Comparison of ENCODE assay signal across 9 mouse cellular contexts in genomic region chr6:136497744-136498143, GRCm38 (mm10). TPM values are rescaled to one million over a fixed set of nuclear protein-coding genes. Genes with fewer than 3 reads are reported as not detected.
DNase-seq lines count a peak whose midpoint lies in the region; ATAC-seq and TF ChIP-seq lines count a peak whose summit lies in the region.
"Had no signal": no experiment of that assay in that cellular context is flagged by ENCODE, and none has a peak within 500 bp of the region (broad histone marks: within the 10 kb centered on the region; RNA-seq: fewer than 3 reads in every experiment).

No protein-coding gene starts in this region.

- TF ChIP-seq CTCF in small intestine, adult 2 months (IDR thresholded peaks at IDR 0.05; ENCODE audit: extremely low read depth, insufficient read length, insufficient replicate concordance, low read depth, low read length) = no peak

- no peaks in the 10 kb centered on the region for H3K36me3 ChIP-seq in small intestine, adult 2 months (ENCODE audit: control insufficient read depth, insufficient read depth, low read length)
- no peaks in the 10 kb centered on the region for H3K36me3 ChIP-seq in forebrain, embryonic 11.5 days (ENCODE audit: control insufficient read depth, insufficient read depth, low read length)
- H3K36me3 ChIP-seq: hindbrain, embryonic 15.5 days had no signal

- H3K4me3 ChIP-seq in small intestine, adult 2 months (ENCODE audit: low read depth, low read length) = no peak overlapping the region
- no peak overlapping the region for H3K4me3 ChIP-seq in forebrain, embryonic 11.5 days (ENCODE audit: low read depth, low read length)
- H3K4me3 ChIP-seq: hindbrain, embryonic 15.5 days had no signal

- intact Hi-C loops in heart, postnatal 14 days (cut with DNase I) = no loop called here

- peak overlapping the region; percentile 61 for H3K27ac ChIP-seq in small intestine, adult 2 months (ENCODE audit: insufficient read depth, low read depth, low read length)
- no peak overlapping the region for H3K27ac ChIP-seq in forebrain, embryonic 11.5 days (ENCODE audit: low read depth, low read length)
- H3K27ac ChIP-seq: hindbrain, embryonic 15.5 days had no signal

- no peak overlapping the region for H3K4me2 ChIP-seq in forebrain, embryonic 11.5 days (ENCODE audit: low read depth, low read length, severe bottlenecking)
- H3K4me2 ChIP-seq: hindbrain, embryonic 15.5 days had no signal

- no peak overlapping the region for H3K9ac ChIP-seq in forebrain, embryonic 11.5 days (ENCODE audit: low read length)
- H3K9ac ChIP-seq: hindbrain, embryonic 15.5 days had no signal

- no peaks in the 10 kb centered on the region for H3K9me3 ChIP-seq in forebrain, embryonic 11.5 days (ENCODE audit: control insufficient read depth, low read length)
- H3K9me3 ChIP-seq: hindbrain, embryonic 15.5 days had no signal

- TF ChIP-seq POLR2A in small intestine, adult 2 months (IDR thresholded peaks at IDR 0.05; ENCODE audit: low read depth, low read length) = no peak

- DNase-seq in heart, adult 11 months = peak; percentile 92
- DNase-seq in heart, postnatal 14 days = no peak
- DNase-seq in CD8-positive naive resting alpha-beta T cell, adult 2 months (ENCODE audit: low read depth in 2 of 2, low spot score in 2 of 2) = peak; percentile 16 to 45
- no peak for DNase-seq in right cerebral cortex, postnatal 4 days
- no peak for DNase-seq in urinary bladder, postnatal 36 days (ENCODE audit: low spot score in 2 of 2)
- no peak for DNase-seq in forebrain, embryonic 11.5 days (ENCODE audit: low spot score)

- H3K27me3 ChIP-seq in small intestine, adult 2 months (ENCODE audit: control insufficient read depth, insufficient read depth, low read length) = no peaks in the 10 kb centered on the region
- no peaks in the 10 kb centered on the region for H3K27me3 ChIP-seq in forebrain, embryonic 11.5 days (ENCODE audit: control insufficient read depth, insufficient read depth, low read length)
- H3K27me3 ChIP-seq: hindbrain, embryonic 15.5 days had no signal

- 51% methylated on average over 5 of the region's 5 CpGs for WGBS in small intestine, adult 2 months
- WGBS in forebrain, embryonic 11.5 days = 68% methylated on average over 5 of the region's 5 CpGs

- H3K4me1 ChIP-seq in small intestine, adult 2 months (ENCODE audit: control insufficient read depth, insufficient read depth, insufficient read length, low read length) = peaks cover 15% of the 10 kb centered on the region; the same call in 1 of the 2 replicates
- no peaks in the 10 kb centered on the region for H3K4me1 ChIP-seq in forebrain, embryonic 11.5 days (replicated peaks; ENCODE audit: control insufficient read depth, insufficient read depth, low read length)
- H3K4me1 ChIP-seq: hindbrain, embryonic 15.5 days had no signal

- peak; percentile 81 for ATAC-seq in inflammation-experienced regulatory T-cells, adult 6 months
- no peak for ATAC-seq in forebrain, embryonic 11.5 days (replicated peaks; ENCODE audit: low FRiP score)

RNA-seq across cellular contexts. Expression of gene Atf7ip, which starts 8.2 kb away (rescaled TPM):
- total RNA-seq in heart, postnatal 14 days (2021) = 100 to 1,000 TPM in 1 of 2 experiments, 10 to 100 TPM in 1; 92.6 to 107 TPM
- polyA plus RNA-seq in inflammation-experienced regulatory T-cells, adult 6 months (2017; shearing (Covaris generic)) = 10 to 100 TPM; 79.8 to 94.2 (median 91.2) TPM
- 9.4 and 19.0 TPM in 2 replicates for polyA plus RNA-seq in small intestine, adult 2 months (2012; rRNA removed)
- 57.8 and 66.6 TPM in 2 replicates for polyA plus RNA-seq in forebrain, embryonic 11.5 days (2014; fragmentation: Nextera tagmentation; extraction: Ambion mirVana)

Comparison
In these comparisons a context has a peak if more than half of its experiments do, and no peak if none do; other contexts are left out.
1. DNase-seq: peak in heart, adult 11 months (single experiment) and CD8-positive naive resting alpha-beta T cell, adult 2 months (2 of 2); none in heart, postnatal 14 days (0 of 2), right cerebral cortex, postnatal 4 days (single experiment), urinary bladder, postnatal 36 days (0 of 2) and forebrain, embryonic 11.5 days (single experiment).